Mouse (Mus musculus): Measurements from ENCODE around the gene Cntrl. TPM values are rescaled to one million over a fixed set of nuclear protein-coding genes. Genes with fewer than 3 reads are reported as not detected.

Cntrl gene
- polyA plus RNA-seq, 1 experiment from 2014 or later = 34.6 TPM

- H3K4me2 ChIP-seq (replicated peaks; ENCODE audit: low read depth, low read length) = peak overlapping the region; percentile 58
- H3K9me3 ChIP-seq (ENCODE audit: control insufficient read depth, low read depth, low read length) = no peaks in the 10 kb centered on the region
- no peaks in the 10 kb centered on the region for H3K27me3 ChIP-seq (ENCODE audit: control insufficient read depth, insufficient read depth, low read length)
- ATAC-seq (ENCODE audit: insufficient number of reproducible peaks, insufficient read depth, low FRiP score, low read depth) = no peak
- peak overlapping the region; percentile 39 for H3K4me3 ChIP-seq (ENCODE audit: low read depth, low read length)
- peaks cover 11% of the 10 kb centered on the region for H3K36me3 ChIP-seq (ENCODE audit: control insufficient read depth, insufficient read depth, low read length)
- H3K4me1 ChIP-seq (ENCODE audit: control insufficient read depth, insufficient read depth, low read length) = no peaks in the 10 kb centered on the region
- peak overlapping the region; percentile 39 for H3K9ac ChIP-seq (replicated peaks; ENCODE audit: low read depth, low read length)
- peak overlapping the region; percentile 81 for H3K27ac ChIP-seq (ENCODE audit: low read length)
- WGBS = 5% methylated on average over 5 of the region's 5 CpGs
Observed at GRCm38 (mm10) chr2:35132662-35133055, 23.4 kb downstream of the Cntrl start.

DNA sequence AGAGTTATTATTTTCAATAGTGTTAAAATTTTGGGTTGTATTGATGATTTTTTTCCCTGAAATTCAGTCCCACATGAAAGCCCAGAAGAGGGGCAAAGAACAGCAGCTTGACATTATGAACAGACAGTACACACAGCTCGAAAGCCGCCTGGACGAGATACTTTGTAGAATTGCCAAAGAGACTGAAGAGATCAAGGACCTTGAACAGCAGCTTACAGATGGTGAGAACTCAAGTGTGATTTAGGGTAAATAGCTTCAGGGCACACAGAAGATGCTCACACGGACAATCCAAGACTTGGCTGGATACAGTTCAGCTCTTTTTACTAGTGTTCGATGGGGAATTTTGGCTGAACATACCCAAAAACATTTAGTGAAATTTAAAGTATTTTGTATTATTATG, 24.6 kb downstream of the Cntrl start:
- H3K9ac ChIP-seq (replicated peaks; ENCODE audit: low read depth, low read length) = no peak overlapping the region
- no peak overlapping the region for H3K27ac ChIP-seq (ENCODE audit: low read length)
- no peak overlapping the region for H3K4me3 ChIP-seq (ENCODE audit: low read depth, low read length)
- no peak overlapping the region for H3K4me2 ChIP-seq (replicated peaks; ENCODE audit: low read depth, low read length)
- 82% methylated on average over 5 of the region's 5 CpGs for WGBS
- peaks cover 23% of the 10 kb centered on the region for H3K36me3 ChIP-seq (ENCODE audit: control insufficient read depth, insufficient read depth, low read length)
- no peak for ATAC-seq (ENCODE audit: insufficient number of reproducible peaks, insufficient read depth, low FRiP score, low read depth)
- H3K4me1 ChIP-seq (ENCODE audit: control insufficient read depth, insufficient read depth, low read length) = no peaks in the 10 kb centered on the region
- no peaks in the 10 kb centered on the region for H3K27me3 ChIP-seq (ENCODE audit: control insufficient read depth, insufficient read depth, low read length)
- H3K9me3 ChIP-seq (ENCODE audit: control insufficient read depth, low read depth, low read length) = no peaks in the 10 kb centered on the region

DNA sequence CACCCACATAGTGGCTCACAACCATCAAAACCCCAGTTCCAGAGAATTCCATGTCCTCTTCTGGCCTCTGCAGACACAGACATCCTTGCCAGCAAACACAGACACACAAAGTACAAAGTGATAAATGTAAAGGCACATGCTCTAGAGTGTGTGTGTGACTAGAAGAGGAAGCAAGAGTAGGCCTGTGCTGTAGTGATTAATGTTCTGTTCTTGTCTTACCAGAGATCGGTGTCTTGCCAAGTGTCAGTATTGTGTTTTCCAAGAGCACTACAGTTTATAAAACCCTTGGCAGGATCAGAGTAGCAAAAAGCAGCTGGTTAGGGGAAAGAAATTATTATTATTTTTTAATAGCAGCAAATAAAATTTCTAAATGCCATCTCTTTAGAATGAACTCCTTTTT, 29.3 kb downstream of the Cntrl start:
- H3K9me3 ChIP-seq (ENCODE audit: control insufficient read depth, low read depth, low read length) = no peaks in the 10 kb centered on the region
- WGBS = 82% methylated on average over 1 of the region's 1 CpGs
- no peaks in the 10 kb centered on the region for H3K4me1 ChIP-seq (ENCODE audit: control insufficient read depth, insufficient read depth, low read length)
- peaks cover 56% of the 10 kb centered on the region for H3K36me3 ChIP-seq (ENCODE audit: control insufficient read depth, insufficient read depth, low read length)
- no peak overlapping the region for H3K9ac ChIP-seq (replicated peaks; ENCODE audit: low read depth, low read length)
- no peak overlapping the region for H3K4me2 ChIP-seq (replicated peaks; ENCODE audit: low read depth, low read length)
- H3K27ac ChIP-seq (ENCODE audit: low read length) = no peak overlapping the region
- no peaks in the 10 kb centered on the region for H3K27me3 ChIP-seq (ENCODE audit: control insufficient read depth, insufficient read depth, low read length)
- no peak overlapping the region for H3K4me3 ChIP-seq (ENCODE audit: low read depth, low read length)
- no peak for ATAC-seq (ENCODE audit: insufficient number of reproducible peaks, insufficient read depth, low FRiP score, low read depth)

DNA sequence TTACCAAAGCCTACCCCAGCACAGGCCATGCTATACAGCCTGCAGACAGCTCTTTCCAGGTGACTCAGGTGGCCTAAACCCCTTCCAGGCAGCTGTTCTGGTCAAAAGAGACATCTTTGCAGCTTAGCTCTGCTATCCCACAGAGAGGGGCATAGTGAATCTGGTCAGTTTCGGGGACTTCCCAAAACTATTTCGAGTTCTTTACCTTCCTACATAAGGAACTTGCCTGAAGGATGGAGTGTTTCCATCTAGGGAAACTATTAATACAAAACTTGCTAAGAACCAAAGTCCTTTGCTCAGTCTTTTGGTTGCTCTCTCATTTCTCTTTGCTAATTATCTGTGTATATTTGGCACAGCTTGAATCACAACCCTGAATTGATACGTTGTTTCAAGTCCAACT, 32.4 kb downstream of the Cntrl start:
- ATAC-seq (ENCODE audit: insufficient number of reproducible peaks, insufficient read depth, low FRiP score, low read depth) = no peak
- Histone ChIP-seq H3K27ac (ENCODE audit: low read length) (no peak overlapping the region), H3K36me3 (ENCODE audit: control insufficient read depth, insufficient read depth, low read length) (peaks cover 82% of the 10 kb centered on the region), H3K9ac (replicated peaks; ENCODE audit: low read depth, low read length) (no peak overlapping the region), H3K4me3 (ENCODE audit: low read depth, low read length) (no peak overlapping the region), H3K27me3 (ENCODE audit: control insufficient read depth, insufficient read depth, low read length) (no peaks in the 10 kb centered on the region), H3K9me3 (ENCODE audit: control insufficient read depth, low read depth, low read length) (no peaks in the 10 kb centered on the region), H3K4me1 (ENCODE audit: control insufficient read depth, insufficient read depth, low read length) (no peaks in the 10 kb centered on the region), H3K4me2 (replicated peaks; ENCODE audit: low read depth, low read length) (no peak overlapping the region)
- 96% methylated on average over 3 of the region's 3 CpGs for WGBS

- no peaks in the 10 kb centered on the region for H3K4me1 ChIP-seq (ENCODE audit: control insufficient read depth, insufficient read depth, low read length)
- no peak overlapping the region for H3K9ac ChIP-seq (replicated peaks; ENCODE audit: low read depth, low read length)
- H3K36me3 ChIP-seq (ENCODE audit: control insufficient read depth, insufficient read depth, low read length) = peaks cover 85% of the 10 kb centered on the region
- WGBS = 92% methylated on average over 10 of the region's 10 CpGs
- no peak overlapping the region for H3K4me2 ChIP-seq (replicated peaks; ENCODE audit: low read depth, low read length)
- H3K9me3 ChIP-seq (ENCODE audit: control insufficient read depth, low read depth, low read length) = no peaks in the 10 kb centered on the region
- no peak overlapping the region for H3K27ac ChIP-seq (ENCODE audit: low read length)
- H3K27me3 ChIP-seq (ENCODE audit: control insufficient read depth, insufficient read depth, low read length) = no peaks in the 10 kb centered on the region
- ATAC-seq (ENCODE audit: insufficient number of reproducible peaks, insufficient read depth, low FRiP score, low read depth) = no peak
- no peak overlapping the region for H3K4me3 ChIP-seq (ENCODE audit: low read depth, low read length)
Observed at GRCm38 (mm10) chr2:35148806-35149205, 39.5 kb downstream of the Cntrl start.

DNA sequence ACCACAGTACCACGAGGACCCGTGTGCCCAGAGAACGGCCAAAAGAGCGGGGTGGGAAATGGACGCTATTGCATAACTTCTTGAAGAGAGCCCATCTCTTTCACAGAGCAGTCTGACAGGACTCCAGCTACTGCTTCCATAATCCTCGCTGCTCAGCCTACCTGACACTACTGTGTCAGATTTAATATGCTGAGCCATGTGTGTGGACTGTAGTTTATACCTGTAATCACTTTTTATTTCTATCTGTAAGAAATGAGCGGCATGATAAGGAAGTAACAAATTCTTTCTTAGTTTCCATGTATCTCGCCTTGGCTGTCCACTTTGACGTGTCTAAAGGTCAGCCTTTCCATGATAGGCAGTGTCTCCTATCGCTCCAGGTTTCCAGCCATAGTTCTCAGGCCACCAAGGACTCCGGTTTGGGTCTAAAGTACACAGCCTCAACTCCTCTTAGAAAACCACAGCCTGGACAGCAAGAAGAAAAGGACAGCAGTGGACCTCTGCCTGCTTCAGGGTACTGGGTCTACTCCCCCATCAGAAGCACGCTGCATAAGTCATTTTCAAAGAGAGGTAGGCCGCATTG, 42.1 kb downstream of the Cntrl start:
- peaks cover 82% of the 10 kb centered on the region for H3K36me3 ChIP-seq (ENCODE audit: control insufficient read depth, insufficient read depth, low read length)
- no peak for ATAC-seq (ENCODE audit: insufficient number of reproducible peaks, insufficient read depth, low FRiP score, low read depth)
- no peaks in the 10 kb centered on the region for H3K27me3 ChIP-seq (ENCODE audit: control insufficient read depth, insufficient read depth, low read length)
- H3K4me2 ChIP-seq (replicated peaks; ENCODE audit: low read depth, low read length) = no peak overlapping the region
- no peak overlapping the region for H3K9ac ChIP-seq (replicated peaks; ENCODE audit: low read depth, low read length)
- no peak overlapping the region for H3K4me3 ChIP-seq (ENCODE audit: low read depth, low read length)
- H3K4me1 ChIP-seq (ENCODE audit: control insufficient read depth, insufficient read depth, low read length) = no peaks in the 10 kb centered on the region
- WGBS = 93% methylated on average over 13 of the region's 13 CpGs
- no peaks in the 10 kb centered on the region for H3K9me3 ChIP-seq (ENCODE audit: control insufficient read depth, low read depth, low read length)
- no peak overlapping the region for H3K27ac ChIP-seq (ENCODE audit: low read length)

DNA sequence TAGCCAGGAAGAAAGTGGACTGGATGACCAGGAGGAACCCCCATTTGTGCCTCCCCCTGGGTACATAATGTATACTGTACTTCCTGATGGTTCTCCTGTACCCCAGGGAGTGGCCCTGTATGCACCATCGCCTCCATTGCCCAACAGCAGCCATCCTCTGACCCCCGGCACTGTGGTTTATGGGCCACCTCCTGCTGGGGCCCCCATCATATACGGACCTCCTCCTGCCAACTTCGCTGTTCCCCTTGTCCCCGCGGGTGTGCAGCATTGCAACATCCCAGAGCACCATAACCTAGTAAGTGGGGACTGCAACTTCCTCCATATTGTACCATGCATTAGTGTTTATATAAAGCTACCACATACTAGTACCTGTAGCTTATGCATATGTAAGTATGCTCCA, 43.9 kb downstream of the Cntrl start:
- H3K27me3 ChIP-seq (ENCODE audit: control insufficient read depth, insufficient read depth, low read length) = no peaks in the 10 kb centered on the region
- H3K27ac ChIP-seq (ENCODE audit: low read length) = no peak overlapping the region
- peaks cover 87% of the 10 kb centered on the region for H3K36me3 ChIP-seq (ENCODE audit: control insufficient read depth, insufficient read depth, low read length)
- no peak overlapping the region for H3K9ac ChIP-seq (replicated peaks; ENCODE audit: low read depth, low read length)
- no peak overlapping the region for H3K4me2 ChIP-seq (replicated peaks; ENCODE audit: low read depth, low read length)
- H3K4me3 ChIP-seq (ENCODE audit: low read depth, low read length) = no peak overlapping the region
- no peaks in the 10 kb centered on the region for H3K9me3 ChIP-seq (ENCODE audit: control insufficient read depth, low read depth, low read length)
- no peak for ATAC-seq (ENCODE audit: insufficient number of reproducible peaks, insufficient read depth, low FRiP score, low read depth)
- 93% methylated on average over 6 of the region's 6 CpGs for WGBS
- no peaks in the 10 kb centered on the region for H3K4me1 ChIP-seq (ENCODE audit: control insufficient read depth, insufficient read depth, low read length)

GRCm38 (mm10) chr2:35153844-35154554, 44.7 kb downstream of the Cntrl start:
- Histone ChIP-seq H3K36me3 (ENCODE audit: control insufficient read depth, insufficient read depth, low read length) (peaks cover 87% of the 10 kb centered on the region), H3K27me3 (ENCODE audit: control insufficient read depth, insufficient read depth, low read length) (no peaks in the 10 kb centered on the region), H3K9ac (replicated peaks; ENCODE audit: low read depth, low read length) (no peak overlapping the region), H3K4me2 (replicated peaks; ENCODE audit: low read depth, low read length) (no peak overlapping the region), H3K4me1 (ENCODE audit: control insufficient read depth, insufficient read depth, low read length) (no peaks in the 10 kb centered on the region), H3K9me3 (ENCODE audit: control insufficient read depth, low read depth, low read length) (no peaks in the 10 kb centered on the region), H3K4me3 (ENCODE audit: low read depth, low read length) (no peak overlapping the region), H3K27ac (ENCODE audit: low read length) (no peak overlapping the region)
- 88% methylated on average over 8 of the region's 8 CpGs for WGBS
- ATAC-seq (ENCODE audit: insufficient number of reproducible peaks, insufficient read depth, low FRiP score, low read depth) = no peak

DNA sequence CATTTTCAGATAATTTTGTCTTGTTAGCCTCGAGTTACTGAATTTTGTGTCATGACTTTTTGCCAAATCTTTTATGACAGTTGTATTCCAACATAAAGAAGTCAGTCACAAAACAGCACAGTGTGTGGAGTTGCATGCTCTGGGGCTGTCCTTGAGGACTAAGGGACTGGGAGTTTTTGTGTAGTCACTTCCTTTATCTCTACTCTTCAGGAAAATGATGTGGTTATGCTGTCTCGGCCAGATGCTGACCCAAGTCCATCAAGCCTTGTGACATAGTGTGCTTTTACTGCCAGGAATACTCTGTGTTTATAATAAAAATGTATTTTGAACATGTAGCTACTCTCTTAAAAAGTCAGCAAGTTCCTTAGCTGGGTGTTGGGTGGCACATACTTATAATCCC, 47.7 kb downstream of the Cntrl start:
- Histone ChIP-seq H3K4me3 (ENCODE audit: low read depth, low read length) (no peak overlapping the region), H3K4me2 (replicated peaks; ENCODE audit: low read depth, low read length) (no peak overlapping the region), H3K27me3 (ENCODE audit: control insufficient read depth, insufficient read depth, low read length) (no peaks in the 10 kb centered on the region), H3K9ac (replicated peaks; ENCODE audit: low read depth, low read length) (no peak overlapping the region), H3K4me1 (ENCODE audit: control insufficient read depth, insufficient read depth, low read length) (no peaks in the 10 kb centered on the region), H3K36me3 (ENCODE audit: control insufficient read depth, insufficient read depth, low read length) (peaks cover 73% of the 10 kb centered on the region), H3K27ac (ENCODE audit: low read length) (no peak overlapping the region), H3K9me3 (ENCODE audit: control insufficient read depth, low read depth, low read length) (no peaks in the 10 kb centered on the region)
- ATAC-seq (ENCODE audit: insufficient number of reproducible peaks, insufficient read depth, low FRiP score, low read depth) = no peak
- 79% methylated on average over 2 of the region's 2 CpGs for WGBS
